Mouse (Mus musculus): Measurements from ENCODE around the gene Ccl27a. TPM values are rescaled to one million over a fixed set of nuclear protein-coding genes. Genes with fewer than 3 reads are reported as not detected.

Gene Ccl27a
- polyA plus RNA-seq, 1 experiment from 2014 or later, result 119 TPM

Other genes with a start within 250 kb of the Ccl27a start
- gene Fam219a, start 204.7 kb downstream of the Ccl27a start, polyA plus RNA-seq (2016; fragmentation: Nextera tagmentation; extraction: Ambion mirVana), result 9.3 and 10.1 TPM in 2 replicates
- gene Dnaic1, start 204.5 kb downstream of the Ccl27a start, polyA plus RNA-seq (2016; fragmentation: Nextera tagmentation; extraction: Ambion mirVana), result 1.5 TPM in 2 replicates
- 43.2 and 44.7 TPM in 2 replicates for gene Enho, start 133.9 kb downstream of the Ccl27a start, polyA plus RNA-seq (2016; fragmentation: Nextera tagmentation; extraction: Ambion mirVana)
- 21.9 and 28.3 TPM in 2 replicates for gene Cntfr, start 77.2 kb downstream of the Ccl27a start, polyA plus RNA-seq (2016; fragmentation: Nextera tagmentation; extraction: Ambion mirVana)
- gene Il11ra1, start 74.3 kb downstream of the Ccl27a start, polyA plus RNA-seq (2016; fragmentation: Nextera tagmentation; extraction: Ambion mirVana), result 56.6 and 62.1 TPM in 2 replicates
- gene Rpp25l, start 60.7 kb downstream of the Ccl27a start, polyA plus RNA-seq (2016; fragmentation: Nextera tagmentation; extraction: Ambion mirVana), result 77.0 and 79.1 TPM in 2 replicates
- 159 and 179 TPM in 2 replicates for gene Dctn3, start 51.1 kb downstream of the Ccl27a start, polyA plus RNA-seq (2016; fragmentation: Nextera tagmentation; extraction: Ambion mirVana)
- 0.42 and 0.46 TPM in 2 replicates for gene Arid3c, start 43.1 kb downstream of the Ccl27a start, polyA plus RNA-seq (2016; fragmentation: Nextera tagmentation; extraction: Ambion mirVana)
- gene Galt, start 19.0 kb downstream of the Ccl27a start, polyA plus RNA-seq (2016; fragmentation: Nextera tagmentation; extraction: Ambion mirVana), result 16.6 and 19.8 TPM in 2 replicates
- 57.3 and 57.8 TPM in 2 replicates for gene Sigmar1, start 18.1 kb downstream of the Ccl27a start, polyA plus RNA-seq (2016; fragmentation: Nextera tagmentation; extraction: Ambion mirVana)
- gene Gm21541, start 129.4 kb upstream of the Ccl27a start, polyA plus RNA-seq (2016; fragmentation: Nextera tagmentation; extraction: Ambion mirVana), result 2.0 TPM in 1 of 2 replicates, not detected in the other
- gene Gm20878, start 167.3 kb upstream of the Ccl27a start, polyA plus RNA-seq (2016; fragmentation: Nextera tagmentation; extraction: Ambion mirVana), result 4.4 and 5.4 TPM in 2 replicates
- not detected in 2 replicates for gene Fam205a4, start 191.8 kb upstream of the Ccl27a start, polyA plus RNA-seq (2016; fragmentation: Nextera tagmentation; extraction: Ambion mirVana)